Mouse (Mus musculus) cortical plate, adult 2 months (tissue): Measurements from ENCODE around the gene Cd4. TPM values are rescaled to one million over a fixed set of nuclear protein-coding genes. Genes with fewer than 3 reads are reported as not detected.

Experiments used
- H3K27ac ChIP-seq: fragments of 200-500 bp; 2 replicates; pipeline ENCODE4 v1.5.1; 2012; ENCODE audit warnings: low read length, control low read depth, inconsistent platforms; ENCODE audit not compliant: insufficient read depth
- H3K4me1 ChIP-seq: fragments of 200-500 bp; 2 replicates; pipeline ENCODE4 v1.6.1; 2011; ENCODE audit warnings: low read length; ENCODE audit not compliant: control insufficient read depth, insufficient read depth
- H3K4me3 ChIP-seq: fragments of 200-500 bp; 2 replicates; pipeline ENCODE4 v1.5.1; 2011; ENCODE audit warnings: mild to moderate bottlenecking, low read length, control low read depth; ENCODE audit not compliant: insufficient read depth
- CTCF ChIP-seq: fragments of 200-500 bp; IDR thresholded peaks from 2 replicates; pipeline ENCODE4 v1.5.1; 2011; ENCODE audit warnings: mild to moderate bottlenecking, control low read depth, low read length; ENCODE audit not compliant: insufficient read depth; ENCODE audit errors: extremely low read depth
- POLR2A ChIP-seq: fragments of 200-500 bp; IDR thresholded peaks from 2 replicates; pipeline ENCODE4 v1.6.1; 2011; ENCODE audit warnings: mild to moderate bottlenecking, low read length, control low read depth; ENCODE audit not compliant: insufficient read depth; ENCODE audit errors: extremely low read depth
- polyA plus RNA-seq: library from polyadenylated mRNA; depleted of rRNA; stranded (reverse); fragments of >200 nt; gene quantifications from 2 replicates; pipeline ENCODE4 v1.2.3, GENCODE M21; 2012

The Cd4 gene
- polyA plus RNA-seq, 1 experiment, result 4.7 TPM

DNA sequence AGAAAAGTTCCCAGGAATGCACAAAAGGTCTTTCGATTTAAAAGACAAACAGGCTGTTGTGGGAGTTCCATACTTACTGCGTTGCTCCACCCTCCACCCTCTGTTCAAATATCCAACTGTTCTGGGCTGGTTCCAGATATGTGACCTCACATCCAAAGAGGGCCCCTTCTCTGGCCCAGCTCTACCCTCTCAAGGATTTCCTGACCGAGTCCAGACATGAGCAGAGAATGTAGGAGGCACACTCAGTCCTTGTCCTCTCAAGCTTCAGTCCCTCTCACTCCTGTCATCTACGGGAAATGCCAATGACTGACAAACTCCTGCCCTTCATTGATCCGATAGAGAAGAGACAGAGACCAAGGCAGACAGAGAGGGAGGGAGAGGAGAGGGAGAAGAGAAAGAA is 37.9 kb upstream of the Cd4 start:
- no peak overlapping the region for H3K27ac ChIP-seq
- H3K4me3 ChIP-seq, result no peak overlapping the region
- no peak for TF ChIP-seq CTCF
- TF ChIP-seq POLR2A, result no peak
- 0 out of 2 replicates have a peak, but pooled peaks cover 1% of the 10 kb centered on the region for H3K4me1 ChIP-seq

GRCm38 (mm10) chr6:124925173-124925793 is 37.3 kb upstream of the Cd4 start:
- H3K4me1 ChIP-seq, result 0 out of 2 replicates have a peak, but pooled peaks cover 1% of the 10 kb centered on the region
- no peak overlapping the region for H3K27ac ChIP-seq
- no peak overlapping the region for H3K4me3 ChIP-seq
- no peak for TF ChIP-seq POLR2A
- TF ChIP-seq CTCF, result no peak

DNA sequence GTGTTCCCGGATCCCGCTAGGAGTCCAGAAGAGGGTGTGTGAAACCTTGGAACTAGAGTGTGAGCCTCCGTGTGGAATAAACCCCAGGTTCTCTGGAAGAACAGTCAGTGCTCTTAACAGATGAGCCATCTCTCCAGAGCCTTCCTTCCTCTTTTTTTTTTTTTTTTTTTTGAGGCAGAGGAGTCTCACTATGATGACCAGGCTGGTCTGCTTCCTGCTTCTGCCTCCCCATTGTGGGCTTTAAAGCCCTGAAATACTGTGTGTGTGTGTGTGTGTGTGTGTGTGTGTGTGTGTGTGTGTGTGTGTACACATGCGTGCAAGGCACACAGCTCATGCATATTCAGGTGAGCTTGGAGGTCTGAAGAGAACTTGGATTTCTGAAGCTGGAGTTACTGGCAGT is 33.5 kb upstream of the Cd4 start:
- Histone ChIP-seq H3K4me3 (no peak overlapping the region), H3K27ac (0 out of 2 replicates have a peak overlapping the region, but pooled peaks have one; percentile 21), H3K4me1 (0 out of 2 replicates have a peak, but pooled peaks cover 1% of the 10 kb centered on the region)
- TF ChIP-seq CTCF, result no peak
- no peak for TF ChIP-seq POLR2A

DNA sequence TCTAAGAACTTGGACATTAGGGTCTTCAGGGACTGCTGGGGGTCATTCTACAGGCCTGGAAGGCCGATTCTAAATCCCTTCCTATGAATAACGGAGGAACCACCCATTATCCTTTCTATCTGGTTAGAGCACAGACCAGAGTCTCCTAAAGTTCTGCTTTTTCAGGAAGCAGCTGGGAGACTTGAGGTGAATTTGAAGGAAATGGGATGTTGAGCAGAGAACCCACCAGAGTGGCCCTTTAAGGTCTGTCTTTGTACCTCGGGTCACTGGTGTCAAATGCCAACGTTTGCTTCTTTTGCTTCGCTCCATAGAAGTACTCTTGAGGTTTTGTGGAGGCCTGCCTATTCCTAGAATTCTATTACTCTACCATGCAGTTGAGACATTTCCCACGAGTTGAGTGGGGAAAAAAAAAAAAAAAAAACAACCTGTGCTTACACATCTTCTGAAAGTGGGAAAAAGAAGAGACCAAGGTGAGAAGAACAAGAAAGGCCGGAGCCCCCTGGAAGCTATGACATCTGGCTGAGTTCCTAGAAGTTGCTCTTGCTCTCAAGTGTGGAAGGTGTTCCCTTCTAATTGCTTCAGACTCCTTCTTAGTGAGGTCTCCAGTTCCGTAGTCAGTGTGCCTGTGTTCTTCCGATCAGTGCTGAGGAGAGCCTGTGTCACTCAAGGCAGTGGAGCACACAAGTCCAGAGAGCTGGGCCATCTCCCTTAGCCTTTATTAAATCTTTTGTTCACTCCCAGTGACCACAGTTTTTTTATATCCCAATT is 32.5 kb upstream of the Cd4 start:
- H3K27ac ChIP-seq, result peak overlapping the region; percentile 57
- H3K4me1 ChIP-seq, result 0 out of 2 replicates have a peak, but pooled peaks cover 1% of the 10 kb centered on the region
- H3K4me3 ChIP-seq, result no peak overlapping the region; the same call in 1 of the 2 replicates
- TF ChIP-seq CTCF (no peak), POLR2A (no peak)

DNA sequence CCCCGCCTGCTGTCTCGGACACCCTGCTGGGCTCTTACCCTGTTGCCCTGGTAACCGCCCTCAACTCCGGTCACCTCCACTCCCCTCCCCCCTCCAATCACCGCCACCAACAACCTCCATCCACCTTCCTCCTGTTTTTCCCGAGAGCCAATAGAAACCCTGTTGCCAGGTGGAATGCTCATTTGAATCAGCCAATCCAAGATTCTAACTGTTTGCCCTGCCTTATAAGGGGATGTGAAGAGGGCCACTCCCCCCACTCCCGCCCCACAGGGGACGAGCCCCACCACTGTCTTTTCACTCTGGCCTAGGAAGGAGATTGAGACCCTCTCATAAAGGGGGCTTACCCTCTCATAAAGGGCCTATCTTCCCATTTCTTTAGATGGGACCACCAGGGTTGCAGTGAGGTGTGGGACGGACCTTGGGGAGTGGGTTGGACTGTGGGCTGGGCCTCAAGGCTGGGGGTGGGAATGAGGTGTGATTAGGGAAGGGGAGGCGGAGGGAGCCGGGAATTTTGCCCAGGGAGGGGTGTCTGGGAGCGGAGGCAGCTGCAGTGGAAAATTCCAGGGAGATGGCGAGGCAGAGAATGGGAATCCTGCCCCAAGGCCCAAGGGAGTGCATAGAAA is 31.8 kb upstream of the Cd4 start, which contains the start of gene Ptms:
Gene Ptms (minus strand): TSS at position 409 of the 623 bp plus-strand sequence.
- TF ChIP-seq POLR2A (no peak), CTCF (no peak)
- Histone ChIP-seq H3K4me1 (peaks cover 3% of the 10 kb centered on the region), H3K4me3 (peak within 1 kb of the TSS; percentile 19), H3K27ac (peak within 1 kb of the TSS; percentile 89)

DNA sequence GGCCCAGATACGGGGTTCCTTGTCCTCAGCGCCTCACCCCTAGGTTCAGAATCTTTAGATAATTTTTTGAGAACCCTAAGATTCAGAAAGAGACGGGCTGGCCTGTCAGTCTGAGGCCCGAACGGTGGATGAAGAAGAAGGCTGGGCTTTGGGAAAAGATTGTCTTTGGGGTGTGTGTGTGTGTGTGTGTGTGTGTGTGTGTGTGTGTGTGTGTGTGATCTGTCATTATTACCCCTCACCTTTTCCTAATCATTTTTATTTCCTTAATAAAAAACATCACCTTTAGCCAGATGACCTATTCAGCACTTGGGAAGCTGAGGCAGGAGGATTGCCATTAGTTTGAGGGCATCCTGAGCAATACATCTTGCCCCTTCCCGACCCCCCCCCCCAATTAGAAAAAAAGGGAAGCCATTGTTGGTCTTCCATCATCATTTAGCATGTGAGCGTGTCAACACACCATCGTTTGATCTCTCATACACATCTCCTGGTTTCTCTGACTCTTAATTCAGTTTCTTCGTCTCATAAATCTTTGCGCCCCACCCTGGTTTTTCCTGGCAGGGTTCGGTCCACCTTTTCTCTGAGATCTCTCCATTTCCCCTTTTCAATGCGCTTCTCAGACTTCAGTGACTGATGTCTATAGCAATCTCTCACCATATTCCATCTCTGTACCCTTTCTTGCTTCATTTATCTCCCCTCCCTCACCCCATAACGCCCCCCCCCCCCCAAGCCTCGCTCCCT is 31.0 kb upstream of the Cd4 start:
- Histone ChIP-seq H3K4me3 (peak overlapping the region; percentile 19; the same call in 1 of the 2 replicates), H3K4me1 (peaks cover 4% of the 10 kb centered on the region), H3K27ac (peak overlapping the region; percentile 89)
- no peak for TF ChIP-seq POLR2A
- no peak for TF ChIP-seq CTCF

DNA sequence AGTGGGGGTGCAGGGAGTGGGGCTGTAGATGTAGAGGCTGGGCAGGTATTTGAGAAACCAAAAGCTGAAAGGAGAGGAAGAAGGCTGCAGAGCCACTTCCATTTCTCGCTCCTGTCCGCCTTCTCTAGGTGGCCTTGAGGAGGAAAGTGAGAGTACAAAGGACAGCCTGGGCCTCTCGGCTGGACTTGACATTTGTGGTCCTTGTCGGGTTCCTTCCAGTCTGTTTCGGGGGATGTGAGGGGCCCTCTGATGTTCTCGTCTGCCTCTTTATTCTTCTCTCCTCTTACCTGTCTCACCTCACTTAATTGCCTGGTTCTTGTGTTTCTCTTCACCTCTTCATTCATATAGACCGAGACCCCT is 30.3 kb upstream of the Cd4 start:
- Histone ChIP-seq H3K4me3 (peak overlapping the region; percentile 55), H3K4me1 (peaks cover 4% of the 10 kb centered on the region), H3K27ac (peak overlapping the region; percentile 40)
- TF ChIP-seq POLR2A (no peak), CTCF (no peak)

- peak overlapping the region; percentile 95 for H3K27ac ChIP-seq
- H3K4me1 ChIP-seq, result peaks cover 4% of the 10 kb centered on the region
- H3K4me3 ChIP-seq, result peak overlapping the region; percentile 55
- TF ChIP-seq CTCF (no peak), POLR2A (peak; percentile 67)
Measured at GRCm38 (mm10) chr6:124917518-124918330, 29.7 kb upstream of the Cd4 start.
